20 mouse cellular contexts compared by ENCODE assay signal in the genomic region with DNA sequence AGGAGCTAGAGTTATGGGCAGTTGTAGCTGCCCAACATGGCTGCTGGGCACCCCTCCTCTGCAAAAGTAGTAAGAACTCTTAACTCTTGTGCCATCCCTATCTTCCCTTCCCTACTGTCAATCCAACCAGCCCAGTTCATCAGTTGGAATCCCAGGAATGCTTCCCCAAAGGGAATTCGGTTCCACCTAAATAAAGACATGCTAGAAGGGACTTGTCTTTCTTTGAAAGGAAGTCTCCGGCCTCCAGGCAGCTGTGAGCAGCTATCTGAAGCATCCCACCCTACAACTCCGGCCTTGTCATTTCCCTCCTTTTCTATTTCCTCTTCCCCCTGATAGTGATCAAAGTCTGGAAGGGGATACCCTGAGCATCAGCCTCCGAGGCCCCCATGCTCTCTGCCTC. TPM values are rescaled to one million over a fixed set of nuclear protein-coding genes. Genes with fewer than 3 reads are reported as not detected.
DNase-seq lines count a peak whose midpoint lies in the region; TF ChIP-seq lines count a peak whose summit lies in the region.
"Had no signal": no experiment of that assay in that cellular context is flagged by ENCODE, and none has a peak within 500 bp of the region (broad histone marks: within the 10 kb centered on the region; RNA-seq: fewer than 3 reads in every experiment).

No protein-coding gene starts in this region.

- H3K9ac ChIP-seq in heart, adult 2 months (ENCODE audit: low read depth, low read length): no peak overlapping the region
- H3K9ac ChIP-seq: embryonic facial prominence, embryonic 15.5 days; heart, embryonic 15.5 days; hindbrain, embryonic 14.5 days had no signal

- peak overlapping the region; percentile 20; the same call in 1 of the 2 replicates for H3K27ac ChIP-seq in heart, adult 2 months
- 0 out of 2 replicates have a peak overlapping the region, but pooled peaks have one; percentile 3 for H3K27ac ChIP-seq in brown adipose tissue, adult 24 weeks (replicated peaks; ENCODE audit: low read depth, low read length)
- H3K27ac ChIP-seq: embryonic facial prominence, embryonic 15.5 days; forebrain, embryonic 10.5 days; heart, embryonic 15.5 days; hindbrain, embryonic 10.5 days; hindbrain, embryonic 14.5 days had no signal

- DNase-seq in heart, adult 2 months: no peak
- no peak for DNase-seq in heart, postnatal 14 days
- DNase-seq in ES-CJ7 (ENCODE audit: low read depth, low spot score): peak; percentile 45
- DNase-seq in thymus, postnatal 0 days (ENCODE audit: low spot score): no peak
- DNase-seq in lung, postnatal 4 days: no peak
- DNase-seq: adrenal gland, adult 8-10 months; adrenal gland, postnatal 36 days; cerebellum, adult 11-12 months; cerebellum, adult 9-10 months; cerebellum, postnatal 25 days; gastrocnemius, postnatal 10 days; heart, adult 18-20 months had no signal

- WGBS in heart, adult 2 months: 36% methylated on average over 4 of the region's 4 CpGs

- TF ChIP-seq POLR2A in heart, adult 2 months (IDR thresholded peaks at IDR 0.05; ENCODE audit: insufficient read depth, low read depth, low read length): no peak

- no peak for TF ChIP-seq CTCF in heart, adult 2 months (IDR thresholded peaks at IDR 0.05)

- no peak overlapping the region for H3K4me3 ChIP-seq in heart, adult 2 months
- H3K4me3 ChIP-seq in brown adipose tissue, adult 24 weeks (ENCODE audit: insufficient read depth, low read depth, low read length): peak overlapping the region; percentile 9; the same call in 1 of the 2 replicates
- H3K4me3 ChIP-seq: embryonic facial prominence, embryonic 15.5 days; erythroblast, embryonic 14.5 days; forebrain, embryonic 10.5 days; heart, embryonic 15.5 days; hindbrain, embryonic 10.5 days had no signal

- peaks cover 14% of the 10 kb centered on the region for H3K4me1 ChIP-seq in heart, adult 2 months (ENCODE audit: control insufficient read depth, insufficient read depth, low read length)
- H3K4me1 ChIP-seq in brown adipose tissue, adult 24 weeks (ENCODE audit: control insufficient read depth, insufficient read depth, insufficient read length, low read length): peaks cover 16% of the 10 kb centered on the region

- peaks cover 16% of the 10 kb centered on the region for H3K36me3 ChIP-seq in heart, adult 2 months (ENCODE audit: control insufficient read depth, insufficient read depth, low read length)
- H3K36me3 ChIP-seq: embryonic facial prominence, embryonic 15.5 days; forebrain, embryonic 10.5 days; heart, embryonic 15.5 days; hindbrain, embryonic 10.5 days had no signal

- TF ChIP-seq EP300 in heart, adult 2 months (IDR thresholded peaks at IDR 0.05; ENCODE audit: insufficient read depth, low read depth, low read length): no peak

- no peaks in the 10 kb centered on the region for H3K79me2 ChIP-seq in heart, adult 2 months (replicated peaks; ENCODE audit: control insufficient read depth, insufficient read depth, low read length)

- H3K27me3 ChIP-seq in heart, adult 2 months (ENCODE audit: control insufficient read depth, insufficient read depth, low read length): no peaks in the 10 kb centered on the region
- H3K27me3 ChIP-seq: embryonic facial prominence, embryonic 15.5 days; heart, embryonic 15.5 days; Patski had no signal

- intact Hi-C loops in heart, adult 2 months (cut with DNase I): loop anchor here (2.0 kb wide), 1 partner anchor 325 kb away; no protein-coding TSS in a partner anchor
- intact Hi-C loops in heart, postnatal 14 days (cut with DNase I): no loop called here

RNA-seq across cellular contexts. Expression of gene Pecam1, which starts 44.2 kb away (rescaled TPM):
- 100 to 1,000 TPM; 114 to 123 TPM for total RNA-seq in heart, adult 2 months (2021)
- 78.3 and 130 TPM in 2 replicates for polyA plus RNA-seq in heart, adult 2 months (2012; rRNA removed)
- 100 to 1,000 TPM; 173 to 180 TPM for total RNA-seq in heart, postnatal 14 days (2021)
- 31.7 and 54.7 TPM in 2 replicates for polyA plus RNA-seq in brown adipose tissue, adult 24 weeks (2012; ENCODE audit: insufficient read depth, insufficient read length, missing spikeins)
- 60.8 and 61.8 TPM in 2 replicates for polyA plus RNA-seq in thymus, postnatal 0 days (2015; fragmentation: Nextera tagmentation; extraction: Ambion mirVana)
- polyA plus RNA-seq: erythroblast, embryonic 14.5 days had no signal

RNA-seq across cellular contexts. Expression of gene Milr1, which starts 44.8 kb away (rescaled TPM):
- 1 to 10 TPM in 1 of 2 experiments, under 1 TPM in 1; 0.93 to 1.4 TPM for total RNA-seq in heart, adult 2 months (2021)
- 0.29 and 0.56 TPM in 2 replicates for polyA plus RNA-seq in heart, adult 2 months (2012; rRNA removed)
- 1 to 10 TPM; 1.3 to 1.4 TPM for total RNA-seq in heart, postnatal 14 days (2021)
- polyA plus RNA-seq in brown adipose tissue, adult 24 weeks (2012; ENCODE audit: insufficient read depth, insufficient read length, missing spikeins): 0.95 TPM in 1 of 2 replicates, not detected in the other
- 8.2 and 11.4 TPM in 2 replicates for polyA plus RNA-seq in thymus, postnatal 0 days (2015; fragmentation: Nextera tagmentation; extraction: Ambion mirVana)
- polyA plus RNA-seq: erythroblast, embryonic 14.5 days had no signal
